Mouse (Mus musculus): ENCODE data around the gene Gm49380.
A peak's percentile ranks its signal among the peaks of the same experiment; 100 is the strongest.

Gm49380 gene

DNA sequence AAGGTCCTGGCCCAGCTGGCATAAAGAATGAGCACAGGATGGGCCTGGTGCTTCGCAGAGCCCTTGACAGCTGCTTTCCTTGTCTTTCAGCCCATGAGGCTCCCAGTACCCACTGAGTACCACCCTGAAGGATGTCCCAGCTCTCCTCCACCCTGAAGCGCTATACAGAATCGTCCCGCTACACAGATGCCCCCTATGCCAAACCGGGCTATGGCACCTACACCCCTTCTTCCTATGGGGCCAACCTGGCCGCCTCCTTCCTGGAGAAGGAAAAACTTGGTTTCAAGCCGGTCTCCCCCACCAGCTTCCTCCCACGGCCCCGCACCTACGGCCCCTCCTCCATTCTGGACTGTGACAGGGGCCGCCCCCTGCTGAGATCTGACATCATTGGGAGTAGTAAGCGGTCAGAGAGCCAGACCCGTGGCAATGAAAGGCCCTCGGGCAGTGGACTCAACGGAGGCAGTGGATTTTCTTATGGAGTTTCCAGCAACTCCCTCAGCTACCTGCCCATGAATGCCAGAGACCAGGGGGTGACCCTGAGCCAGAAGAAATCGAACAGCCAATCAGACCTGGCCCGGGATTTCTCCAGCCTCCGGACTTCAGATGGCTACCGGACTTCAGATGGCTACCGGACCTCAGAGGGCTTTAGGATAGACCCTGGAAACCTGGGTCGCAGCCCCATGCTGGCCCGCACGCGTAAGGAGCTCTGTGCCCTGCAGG lies 37.9 kb downstream of the Gm49380 start:
- DNase-seq (ENCODE audit: low spot score), result no peak

GRCm38 (mm10) chr9:44074395-44075275 lies 38.7 kb downstream of the Gm49380 start:
- DNase-seq (ENCODE audit: low spot score), result no peak

DNA sequence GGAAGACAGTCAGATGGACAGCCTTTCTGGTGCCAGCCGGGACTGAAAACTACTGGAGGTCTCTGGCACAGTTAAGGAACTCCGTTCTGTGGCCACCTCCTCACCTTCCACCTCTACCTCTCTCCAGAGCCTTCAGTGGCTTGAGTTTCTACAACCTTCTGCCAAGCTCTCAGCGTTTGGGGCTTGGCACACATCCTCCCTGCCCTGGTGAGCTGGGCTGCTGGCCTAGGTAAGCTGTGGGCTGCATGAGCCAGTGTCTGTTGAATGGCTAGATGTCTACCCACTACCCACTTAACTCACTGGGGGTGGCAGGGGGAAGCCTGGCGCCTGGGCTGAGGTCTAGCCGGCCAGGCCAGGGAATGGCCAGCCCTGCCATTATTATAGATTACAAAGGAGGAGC lies 40.2 kb downstream of the Gm49380 start:
- DNase-seq (ENCODE audit: low spot score), result no peak

DNA sequence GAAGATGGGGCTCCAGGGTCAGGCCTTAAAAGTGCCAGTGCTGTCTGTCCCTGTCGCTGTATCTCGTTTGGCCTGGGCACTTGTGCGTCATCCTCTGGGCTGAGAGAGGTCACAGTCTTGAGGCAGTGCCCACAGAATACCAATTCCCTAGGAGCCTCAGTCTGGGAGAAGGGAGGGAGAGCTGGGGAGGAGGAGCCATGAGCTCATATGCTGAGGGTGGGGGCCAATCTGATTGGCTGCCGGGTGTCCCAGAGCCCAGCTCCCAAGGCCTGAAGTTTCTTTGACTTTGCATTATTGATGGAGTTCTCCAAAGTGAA lies 40.7 kb downstream of the Gm49380 start:
- DNase-seq (ENCODE audit: low spot score), result no peak

- no peak for DNase-seq (ENCODE audit: low spot score)
Measured at GRCm38 (mm10) chr9:44071914-44072598, 41.2 kb downstream of the Gm49380 start.

DNA sequence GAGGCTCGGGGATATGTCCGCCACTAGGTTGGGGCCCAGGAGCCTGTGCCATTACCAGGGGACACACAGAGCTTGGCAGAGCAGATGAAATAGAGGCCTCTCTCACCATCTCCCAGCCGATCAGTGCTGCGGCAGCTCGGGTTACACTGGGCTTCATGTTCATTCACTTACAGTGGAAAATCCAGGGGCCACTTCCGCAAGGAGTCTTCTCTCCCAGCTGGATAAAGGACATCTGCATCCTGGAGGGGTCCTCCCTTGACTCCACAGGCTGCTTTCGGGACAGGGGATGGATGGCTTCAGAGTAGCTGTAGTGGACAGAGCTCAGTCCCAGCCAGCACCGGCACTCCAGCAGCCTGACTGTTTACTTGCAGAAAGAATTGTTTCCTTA lies 42.5 kb downstream of the Gm49380 start:
- no peak for DNase-seq (ENCODE audit: low spot score)

DNA sequence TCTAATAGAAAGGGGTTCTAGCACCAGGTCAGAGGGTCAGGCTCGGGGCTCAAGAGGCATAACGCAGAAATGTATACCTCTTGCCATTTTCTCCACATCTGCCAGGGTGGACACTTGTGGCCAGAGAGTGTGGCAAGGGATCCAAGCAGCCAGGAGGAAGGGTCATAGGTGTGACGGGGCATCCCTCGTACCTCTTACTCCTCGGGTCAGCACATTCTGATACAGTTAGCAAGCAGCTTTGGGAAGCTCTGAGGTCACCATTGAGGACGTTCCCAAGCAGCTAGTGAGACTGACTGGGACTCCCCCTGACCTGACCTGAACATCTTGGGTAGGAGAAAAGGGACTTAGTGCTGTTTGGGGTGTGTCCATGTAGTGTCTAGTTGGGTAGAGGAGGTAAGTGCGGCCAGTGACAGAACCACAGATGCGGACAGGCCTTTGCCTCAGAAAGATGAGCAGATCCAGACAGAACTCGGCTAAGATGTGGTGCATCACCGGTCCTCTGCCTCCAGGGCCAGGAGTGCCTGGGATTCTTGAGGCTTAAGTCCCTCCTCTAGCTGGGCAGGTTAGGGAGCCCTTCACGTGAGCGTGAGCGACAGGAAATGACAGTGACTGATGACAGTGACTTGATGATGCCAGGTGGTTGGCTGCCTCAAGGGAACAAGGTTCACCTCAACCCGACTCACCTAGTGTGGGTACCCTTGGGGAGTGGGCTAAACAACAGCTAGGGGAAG lies 43.0 kb downstream of the Gm49380 start:
- no peak for DNase-seq (ENCODE audit: low spot score)

DNA sequence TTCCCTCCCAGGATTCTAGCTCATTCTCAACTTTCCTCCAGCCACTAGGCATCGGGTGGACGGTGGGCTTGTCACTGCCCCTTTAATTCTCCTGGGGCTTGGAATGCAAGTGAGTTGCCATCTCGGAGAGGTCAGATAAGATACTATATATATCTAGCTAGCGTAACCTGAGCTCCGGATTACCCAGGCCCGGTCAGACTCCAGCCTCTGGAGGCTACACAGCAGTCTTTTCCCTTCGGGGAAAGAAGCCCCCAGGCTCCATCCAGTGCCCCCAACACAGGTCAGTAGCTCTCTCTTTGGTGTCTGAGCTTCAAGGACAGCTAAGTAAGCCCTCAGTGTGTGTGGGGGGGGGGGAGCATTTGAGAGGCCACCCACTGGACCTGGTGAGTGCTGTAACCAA lies 44.0 kb downstream of the Gm49380 start:
- no peak for DNase-seq (ENCODE audit: low spot score)

DNA sequence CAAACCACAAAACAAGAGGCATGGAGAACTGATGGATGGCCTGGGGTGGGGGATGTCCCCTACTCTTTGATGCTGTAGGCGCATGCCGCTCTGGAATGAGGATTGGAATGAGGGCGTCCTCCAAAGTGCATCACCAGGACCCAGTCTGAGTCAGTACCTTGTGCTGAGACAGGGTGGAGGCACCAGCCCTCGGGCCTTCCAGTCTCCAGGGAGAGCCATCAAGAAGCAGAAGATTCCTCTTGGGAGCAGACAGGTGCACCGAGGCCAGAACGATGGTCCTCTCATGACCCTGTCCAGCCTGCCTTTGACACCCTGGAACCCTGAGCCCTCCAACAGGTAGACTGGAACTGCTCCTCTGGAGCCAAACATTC lies 45.4 kb downstream of the Gm49380 start:
- DNase-seq (ENCODE audit: low spot score), result no peak

DNA sequence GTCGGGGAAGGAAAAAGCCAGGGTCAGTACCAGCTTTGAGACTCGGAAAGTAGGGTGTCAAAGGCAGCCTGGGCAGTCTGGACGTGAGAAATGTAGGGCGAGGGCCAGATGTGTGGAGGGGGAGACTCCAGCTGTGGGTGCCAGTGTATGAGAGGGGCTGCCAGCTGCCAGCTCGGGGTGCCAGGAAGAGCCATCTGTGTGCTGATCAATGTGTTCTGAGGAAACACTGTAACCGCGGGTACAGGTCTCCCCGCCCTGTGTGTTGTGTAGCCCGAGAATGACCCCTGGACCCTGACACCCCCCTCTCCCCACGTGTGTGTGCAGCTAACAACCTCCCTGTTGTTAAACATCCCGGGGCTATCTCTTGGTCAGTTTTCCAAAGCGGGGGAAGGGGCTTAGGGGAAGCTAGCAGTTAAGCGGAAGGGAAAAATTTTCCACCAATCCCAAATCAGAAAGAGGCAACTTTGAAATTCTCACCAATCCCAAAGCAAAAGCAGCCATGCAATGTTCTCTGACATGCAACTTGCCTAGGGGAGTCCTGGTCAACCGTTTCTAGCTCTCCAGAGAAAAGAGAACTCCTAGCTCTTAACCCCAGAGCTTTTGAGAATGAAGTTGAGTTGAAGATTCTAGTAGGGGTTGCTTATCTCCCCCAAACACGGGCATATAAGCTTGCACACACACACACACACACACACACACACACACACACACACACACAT lies 45.9 kb downstream of the Gm49380 start:
- no peak for DNase-seq (ENCODE audit: low spot score)

DNA sequence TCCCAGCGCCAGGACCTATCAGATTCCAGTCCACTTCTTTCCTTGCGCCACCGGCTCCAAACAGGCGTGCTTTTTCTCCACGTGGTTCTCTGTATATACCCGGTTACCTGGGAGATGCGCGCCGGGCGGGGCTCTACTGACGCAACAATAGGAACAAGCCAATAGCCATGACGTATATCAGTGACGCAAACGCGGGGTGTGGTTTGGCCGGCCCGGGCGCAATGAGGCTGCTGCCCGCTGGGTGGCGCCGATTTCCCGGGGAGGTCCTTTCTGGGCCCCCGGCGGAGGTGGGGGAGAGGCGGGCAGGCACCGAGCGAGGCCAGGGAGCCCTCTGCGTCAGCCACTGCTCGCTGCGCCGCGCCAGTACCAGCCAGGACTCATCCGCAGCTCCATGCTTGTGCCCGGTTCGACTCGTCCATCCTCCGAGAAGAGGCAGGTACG lies 46.5 kb downstream of the Gm49380 start, which contains the start of gene Usp2:
Usp2 (plus strand) TSS at position 237 of the 441 bp plus-strand sequence.
- DNase-seq (ENCODE audit: low spot score), result peak; percentile 100

- no peak for DNase-seq (ENCODE audit: low spot score)
Measured at GRCm38 (mm10) chr9:44065177-44065576, 48.1 kb downstream of the Gm49380 start.

GRCm38 (mm10) chr9:44058606-44059005 lies 54.7 kb downstream of the Gm49380 start:
- no peak for DNase-seq (ENCODE audit: low spot score)

- DNase-seq (ENCODE audit: low spot score), result no peak
Measured at GRCm38 (mm10) chr9:44053936-44054335, 59.4 kb downstream of the Gm49380 start.

DNA sequence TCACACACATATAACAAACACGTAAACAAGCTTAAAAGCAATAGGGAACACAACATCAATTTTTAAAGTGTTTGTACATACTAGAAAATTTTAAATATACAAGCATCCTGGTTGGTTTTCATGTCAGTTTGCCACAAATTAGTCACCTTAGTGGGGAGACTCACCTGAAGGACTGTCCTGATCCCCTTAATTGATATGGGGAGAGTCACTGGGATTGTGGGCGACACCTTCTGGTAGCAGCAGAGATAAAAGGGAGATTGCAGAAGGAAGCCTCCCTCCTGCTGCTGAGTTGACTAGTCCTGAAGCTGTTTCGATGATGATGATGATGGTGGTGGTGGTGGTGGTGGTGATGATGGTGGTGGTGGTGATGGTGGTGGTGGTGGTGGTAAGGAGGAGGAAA lies 60.4 kb downstream of the Gm49380 start:
- DNase-seq (ENCODE audit: low spot score), result no peak

DNA sequence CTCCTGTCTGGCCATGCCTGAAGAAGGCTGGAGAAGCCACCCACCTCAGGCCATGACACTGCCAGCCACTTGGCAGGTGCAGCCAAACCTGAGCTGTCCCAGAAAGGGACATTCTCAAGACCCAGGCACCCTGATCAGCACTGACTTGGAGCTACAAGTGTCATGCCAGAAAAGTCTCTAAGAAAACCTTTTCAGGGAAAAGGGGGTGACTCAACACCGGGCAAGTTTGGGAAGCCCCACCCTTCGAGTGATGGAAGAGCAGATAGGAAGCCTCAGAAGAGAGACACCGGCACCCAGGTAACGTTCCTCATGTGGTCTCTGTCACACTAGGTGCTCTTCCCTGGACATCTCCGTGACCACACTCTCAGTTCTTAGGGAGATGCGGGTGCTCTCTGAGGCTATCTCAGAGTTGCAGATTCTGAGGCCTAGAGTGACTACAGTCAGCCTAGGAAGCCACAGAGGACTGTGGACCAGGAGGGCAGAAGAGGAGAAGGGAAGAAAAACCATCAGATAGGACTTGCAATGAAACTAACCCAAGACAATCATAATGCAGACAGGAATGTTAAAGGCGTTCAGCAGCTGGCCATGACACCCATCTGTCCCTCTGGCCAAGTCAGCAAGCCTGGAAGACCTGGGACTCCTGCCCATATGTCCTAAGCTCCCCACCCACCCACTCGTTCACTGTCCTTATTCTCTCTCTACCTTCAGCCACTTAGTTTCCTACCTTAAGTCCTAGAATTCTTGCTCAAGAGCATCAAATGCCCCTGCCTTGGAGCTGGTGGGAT lies 63.7 kb downstream of the Gm49380 start:
- DNase-seq (ENCODE audit: low spot score), result no peak

DNA sequence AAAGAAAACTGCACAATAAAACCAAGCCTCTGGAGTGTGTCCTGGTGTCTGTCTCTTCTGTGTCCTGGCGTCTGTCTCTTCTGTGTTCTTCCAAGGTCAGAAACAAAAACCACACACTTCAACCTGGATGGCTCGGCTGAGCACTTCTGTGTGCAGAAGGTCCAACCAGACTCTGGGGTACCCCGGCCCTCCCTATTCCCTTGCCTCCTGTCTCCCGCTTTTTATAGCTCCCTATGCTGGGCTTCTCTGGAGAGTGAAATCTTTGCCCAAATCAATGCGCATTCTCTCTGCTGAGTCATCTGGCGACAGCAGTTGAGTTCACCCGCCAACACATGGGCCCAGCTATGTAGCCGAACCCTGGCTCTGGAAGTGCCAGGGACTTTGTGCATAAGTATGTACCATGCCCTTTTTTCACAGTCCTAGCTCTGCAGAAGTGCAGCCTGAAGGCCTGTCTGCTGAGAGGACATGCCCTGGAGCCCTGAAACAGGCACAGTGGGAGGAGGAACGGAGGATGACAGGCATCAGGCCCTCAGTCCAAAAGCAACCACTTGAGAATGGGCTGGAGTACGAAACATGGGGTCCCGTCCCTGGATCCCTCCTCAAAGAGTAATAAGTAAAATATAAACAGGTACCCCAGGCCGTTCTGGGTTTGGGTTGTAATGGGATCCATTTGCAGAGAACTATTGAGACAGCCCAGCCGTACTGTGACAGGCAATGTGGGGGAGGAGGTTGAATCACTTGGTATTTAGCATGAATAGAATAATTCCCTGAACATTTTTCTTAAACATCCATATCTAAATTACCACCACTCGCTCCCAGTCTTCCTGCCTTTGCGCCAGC lies 64.5 kb downstream of the Gm49380 start:
- DNase-seq (ENCODE audit: low spot score), result no peak

GRCm38 (mm10) chr9:44047571-44048490 lies 65.5 kb downstream of the Gm49380 start:
- no peak for DNase-seq (ENCODE audit: low spot score)

- DNase-seq (ENCODE audit: low spot score), result no peak
Measured at GRCm38 (mm10) chr9:44047071-44047470, 66.2 kb downstream of the Gm49380 start.
